Mouse (Mus musculus) right cerebral cortex, adult 2 months (tissue): ENCODE data around the gene Hoxd4.

Experiments
- DNase-seq, 2 experiments: peaks; one replicate each; pipeline ENCODE4 v3.0.0; 2021 to 2022; ENCODE audit warnings: low spot score in 2 of 2

The Hoxd4 gene

GRCm38 (mm10) chr2:74692808-74693431 lies 18.8 kb upstream of the Hoxd4 start:
- DNase-seq: no peak

GRCm38 (mm10) chr2:74693432-74693827 lies 18.3 kb upstream of the Hoxd4 start:
- no peak for DNase-seq

- DNase-seq: no peak
Observed at GRCm38 (mm10) chr2:74694066-74694465, 17.7 kb upstream of the Hoxd4 start.

GRCm38 (mm10) chr2:74695383-74695782 lies 16.3 kb upstream of the Hoxd4 start:
- DNase-seq: no peak

- DNase-seq: no peak
Observed at GRCm38 (mm10) chr2:74695813-74696430, 15.8 kb upstream of the Hoxd4 start.

GRCm38 (mm10) chr2:74696442-74697335 lies 15.0 kb upstream of the Hoxd4 start:
- DNase-seq: no peak

- no peak for DNase-seq
Observed at GRCm38 (mm10) chr2:74697567-74698121, 14.1 kb upstream of the Hoxd4 start, which contains the start of gene Hoxd9. TSS of gene Hoxd9 (plus strand) at chr2:74697727.

GRCm38 (mm10) chr2:74698201-74699052 lies 13.3 kb upstream of the Hoxd4 start:
- DNase-seq: no peak

- DNase-seq: no peak
Observed at GRCm38 (mm10) chr2:74699053-74699430, 12.7 kb upstream of the Hoxd4 start.

- DNase-seq: no peak
Observed at GRCm38 (mm10) chr2:74699664-74700545, 11.8 kb upstream of the Hoxd4 start.

- no peak for DNase-seq
Observed at GRCm38 (mm10) chr2:74700546-74701112, 11.1 kb upstream of the Hoxd4 start.

- DNase-seq: peak; percentile 84 to 89
Observed at GRCm38 (mm10) chr2:74701949-74702819, 9.5 kb upstream of the Hoxd4 start.

- no peak for DNase-seq
Observed at GRCm38 (mm10) chr2:74702820-74703219, 8.9 kb upstream of the Hoxd4 start.

GRCm38 (mm10) chr2:74703317-74703716 lies 8.4 kb upstream of the Hoxd4 start:
- DNase-seq: no peak

- no peak for DNase-seq
Observed at GRCm38 (mm10) chr2:74703720-74704392, 7.9 kb upstream of the Hoxd4 start.

GRCm38 (mm10) chr2:74704393-74704998 lies 7.2 kb upstream of the Hoxd4 start, which contains the start of gene Hoxd8:
TSS of gene Hoxd8 (plus strand) at chr2:74704615.
- no peak for DNase-seq

- DNase-seq: no peak
Observed at GRCm38 (mm10) chr2:74704999-74705466, 6.7 kb upstream of the Hoxd4 start.
